Mouse (Mus musculus) olfactory bulb, adult 2 months (tissue): ENCODE data around the gene Bbx.

ENCODE experiments used
- CTCF ChIP-seq: fragments of 200-500 bp; IDR thresholded peaks from 2 replicates; pipeline ENCODE4 v1.5.1; 2012; ENCODE audit warnings: low read depth, mild to moderate bottlenecking, low read length, moderate library complexity; ENCODE audit not compliant: insufficient read depth
- POLR2A ChIP-seq: fragments of 200-500 bp; IDR thresholded peaks from 2 replicates; pipeline ENCODE4 v1.6.1; 2012; ENCODE audit warnings: mild to moderate bottlenecking, low read depth, low read length, moderate library complexity; ENCODE audit not compliant: insufficient read depth

DNA sequence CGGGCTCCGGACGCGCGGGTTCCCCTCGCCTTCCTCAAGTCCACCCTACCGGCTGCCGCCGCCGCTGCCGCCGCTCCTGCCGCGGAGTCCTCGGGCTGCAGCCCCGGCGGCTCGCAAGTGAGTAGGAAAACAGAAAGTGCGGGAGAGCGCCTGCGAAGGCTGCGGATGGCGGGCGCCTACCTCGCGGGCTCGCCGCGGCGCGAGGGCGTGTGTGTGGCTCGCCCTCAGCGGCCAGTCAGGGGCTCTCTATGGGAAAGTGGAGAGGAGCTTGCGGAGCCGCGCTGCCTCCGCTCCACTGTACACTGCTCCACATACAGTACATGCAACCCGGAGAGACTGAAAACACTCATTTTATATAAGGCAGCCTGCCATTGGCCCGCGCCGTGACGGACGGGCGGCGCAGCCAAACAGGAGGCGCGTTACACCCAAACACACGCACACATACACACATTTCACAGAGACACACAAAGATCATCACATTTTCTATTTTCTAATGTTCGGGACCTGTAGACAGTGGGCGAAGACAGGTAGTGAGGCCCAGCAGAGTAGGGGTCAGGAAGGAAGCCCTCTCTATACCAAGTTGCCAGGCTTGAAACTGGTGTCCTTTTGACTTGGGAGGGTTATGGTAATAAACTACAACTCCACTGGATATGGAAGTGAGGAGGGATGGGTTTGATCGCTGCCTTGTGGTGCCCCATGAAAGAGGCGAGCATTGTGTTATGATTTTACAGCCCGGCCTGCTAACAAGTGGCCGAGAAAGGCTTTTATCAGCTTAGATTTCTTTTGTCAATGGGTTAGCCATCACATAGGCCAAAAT, at the start of gene Bbx:
- TF ChIP-seq POLR2A (peak; percentile 87), CTCF (no peak)
